Mouse (Mus musculus) lung, postnatal 0 days (tissue): ENCODE measurements around the gene Elmo1. TPM values are rescaled to one million over a fixed set of nuclear protein-coding genes. Genes with fewer than 3 reads are reported as not detected.

Experiments used
- ATAC-seq: fragments of 200-750 bp; cut with Nextera tagmentation; 2 replicates; pipeline ENCODE4 v1.8.0; 2017; ENCODE audit warnings: moderate library complexity
- DNase-seq: peaks from one replicate; pipeline ENCODE4 v3.0.0-alpha.2; 2016; ENCODE audit warnings: low spot score
- H3K27ac ChIP-seq: fragments of 300-500 bp; sonication (generic); 2 replicates; pipeline ENCODE4 v1.5.1; 2014; ENCODE audit warnings: antibody characterized with exemption, mild to moderate bottlenecking, low read length, mixed read lengths
- H3K27me3 ChIP-seq: fragments of 300-500 bp; sonication (generic); replicated peaks from 2 replicates; pipeline ENCODE4 v1.6.1; 2014; ENCODE audit warnings: low read length, mixed read lengths; ENCODE audit not compliant: insufficient read depth
- H3K36me3 ChIP-seq: fragments of 300-500 bp; sonication (generic); 2 replicates; pipeline ENCODE4 v1.6.1; 2014; ENCODE audit warnings: low read length, mixed read lengths; ENCODE audit not compliant: insufficient read depth
- H3K4me1 ChIP-seq: fragments of 300-500 bp; sonication (generic); 2 replicates; pipeline ENCODE4 v1.6.1; 2014; ENCODE audit warnings: antibody characterized with exemption, low read depth, low read length, mixed read lengths; ENCODE audit not compliant: insufficient read depth
- H3K4me2 ChIP-seq: fragments of 300-500 bp; sonication (generic); replicated peaks from 2 replicates; pipeline ENCODE4 v1.6.1; 2014; ENCODE audit warnings: low read depth, mild to moderate bottlenecking, low read length, moderate library complexity, mixed read lengths
- H3K4me3 ChIP-seq: fragments of 300-500 bp; sonication (generic); 2 replicates; pipeline ENCODE4 v1.5.1; 2014; ENCODE audit warnings: low read depth, low read length
- H3K9ac ChIP-seq: fragments of 300-500 bp; sonication (generic); replicated peaks from 2 replicates; pipeline ENCODE4 v1.6.1; 2014; ENCODE audit warnings: low read depth, mild to moderate bottlenecking
- H3K9me3 ChIP-seq: fragments of 300-500 bp; sonication (generic); 2 replicates; pipeline ENCODE4 v1.6.1; 2016; ENCODE audit warnings: low read length, mixed read lengths
- CTCF ChIP-seq: IDR thresholded peaks from 2 replicates; pipeline ENCODE4 v1.5.1; 2016; ENCODE audit warnings: antibody characterized with exemption, mild to moderate bottlenecking
- EP300 ChIP-seq: IDR thresholded peaks from 2 replicates; pipeline ENCODE4 v1.6.1; 2016; ENCODE audit warnings: antibody characterized with exemption, mild to moderate bottlenecking, control low read depth
- WGBS: fragments of 180-500 bp; shearing (Covaris S2); extraction: QIAGEN DNeasy Blood & Tissue Kit; methylation state at CpG from one replicate; pipeline ENCODE4 v1.1.7; 2014; 5-methylcytosine and 5-hydroxymethylcytosine counted together
- polyA plus RNA-seq: library from polyadenylated mRNA; unstranded; fragments of >200 nt; fragmentation: Nextera tagmentation; extraction: Ambion mirVana; gene quantifications from 2 replicates; pipeline ENCODE4 v1.2.1, GENCODE M21; 2015

The Elmo1 gene
- polyA plus RNA-seq, 1 experiment from 2014 or later, result 20.8 TPM

DNA sequence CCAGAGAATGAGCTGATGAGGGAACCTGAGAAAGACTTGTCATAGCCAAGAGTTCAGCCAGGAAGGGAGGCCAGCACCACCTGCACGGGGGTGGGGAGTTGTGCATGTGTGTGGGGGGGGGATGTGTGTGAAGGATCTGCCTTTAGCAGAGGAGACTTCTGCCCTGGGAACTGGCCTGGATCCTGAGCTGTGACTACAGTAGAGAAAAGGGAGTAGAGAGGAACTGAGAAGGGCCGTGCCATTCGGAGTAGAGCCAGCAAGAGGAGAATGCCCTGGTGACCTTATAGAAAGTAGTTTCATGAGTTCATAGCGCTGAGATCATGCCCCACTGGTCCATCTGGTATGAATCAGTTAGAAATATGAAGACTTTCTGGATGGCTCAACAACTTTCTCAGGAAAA lies 215.2 kb downstream of the Elmo1 start:
- H3K9me3 ChIP-seq, result no peaks in the 10 kb centered on the region
- no peak overlapping the region for H3K4me2 ChIP-seq
- ATAC-seq (no peak), DNase-seq (no peak)
- no peaks in the 10 kb centered on the region for H3K4me1 ChIP-seq
- H3K9ac ChIP-seq, result no peak overlapping the region
- no peaks in the 10 kb centered on the region for H3K27me3 ChIP-seq
- 83% methylated on average over 4 of the region's 4 CpGs for WGBS
- H3K27ac ChIP-seq, result no peak overlapping the region
- H3K36me3 ChIP-seq, result 0 out of 2 replicates have a peak, but pooled peaks cover 4% of the 10 kb centered on the region
- H3K4me3 ChIP-seq, result no peak overlapping the region
- TF ChIP-seq CTCF (no peak), EP300 (no peak)

GRCm38 (mm10) chr13:20306180-20307177 lies 216.1 kb downstream of the Elmo1 start:
- WGBS, result 72% methylated on average over 5 of the region's 5 CpGs
- H3K9me3 ChIP-seq, result no peaks in the 10 kb centered on the region
- no peak overlapping the region for H3K27ac ChIP-seq
- no peak overlapping the region for H3K9ac ChIP-seq
- H3K4me2 ChIP-seq, result no peak overlapping the region
- H3K27me3 ChIP-seq, result no peaks in the 10 kb centered on the region
- ATAC-seq, result peak; percentile 38
- no peak for TF ChIP-seq EP300
- TF ChIP-seq CTCF, result no peak
- H3K4me1 ChIP-seq, result no peaks in the 10 kb centered on the region
- 0 out of 2 replicates have a peak, but pooled peaks cover 4% of the 10 kb centered on the region for H3K36me3 ChIP-seq
- DNase-seq, result no peak
- no peak overlapping the region for H3K4me3 ChIP-seq

DNA sequence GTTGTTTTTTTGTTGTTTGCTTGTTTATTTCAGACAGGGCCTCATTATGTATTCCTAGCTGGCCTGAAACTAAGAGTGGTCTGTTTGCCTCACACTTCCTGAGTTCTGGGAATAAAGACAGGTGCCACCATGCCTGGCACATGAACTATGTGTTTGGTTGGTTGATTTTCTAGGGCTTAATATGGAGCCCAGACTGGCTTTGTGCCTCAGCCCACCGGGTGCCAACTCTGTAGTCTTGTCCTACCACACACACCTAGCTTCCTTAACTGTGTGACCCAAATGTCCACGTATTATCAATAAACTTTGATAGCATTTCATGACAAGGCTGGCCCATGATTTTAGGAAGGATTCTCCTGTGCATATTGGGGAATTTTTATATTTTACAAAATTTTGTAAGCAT lies 217.0 kb downstream of the Elmo1 start:
- no peak for DNase-seq
- Histone ChIP-seq H3K27me3 (no peaks in the 10 kb centered on the region), H3K9ac (no peak overlapping the region), H3K4me3 (no peak overlapping the region), H3K4me1 (no peaks in the 10 kb centered on the region), H3K36me3 (no peaks in the 10 kb centered on the region), H3K9me3 (no peaks in the 10 kb centered on the region), H3K27ac (no peak overlapping the region), H3K4me2 (no peak overlapping the region)
- WGBS, result 83% methylated on average over 2 of the region's 2 CpGs
- no peak for ATAC-seq
- no peak for TF ChIP-seq CTCF
- no peak for TF ChIP-seq EP300

DNA sequence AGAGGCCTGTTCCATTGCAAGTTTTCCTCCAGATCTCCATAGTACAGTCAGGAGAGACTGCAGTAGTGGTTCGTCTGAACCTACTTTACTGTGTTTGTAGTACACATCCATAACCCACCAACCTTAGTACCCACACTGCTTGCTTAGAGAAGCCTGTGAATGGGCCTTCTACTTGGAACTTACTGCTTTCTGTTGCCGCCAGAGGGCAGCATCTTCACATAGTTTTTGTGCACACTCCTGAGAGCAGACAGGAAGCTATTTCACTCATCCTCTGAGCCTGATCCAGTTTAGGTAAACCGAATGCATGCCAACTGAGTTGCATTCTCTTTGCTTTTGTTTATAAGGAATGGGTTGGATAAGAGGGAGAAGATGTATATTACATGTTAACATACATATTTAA lies 221.2 kb downstream of the Elmo1 start:
- no peaks in the 10 kb centered on the region for H3K36me3 ChIP-seq
- no peak overlapping the region for H3K27ac ChIP-seq
- DNase-seq (peak; percentile 84), ATAC-seq (peak; percentile 59)
- TF ChIP-seq EP300, result no peak
- peak; percentile 93 for TF ChIP-seq CTCF
- no peaks in the 10 kb centered on the region for H3K9me3 ChIP-seq
- no peak overlapping the region for H3K9ac ChIP-seq
- H3K27me3 ChIP-seq, result no peaks in the 10 kb centered on the region
- whole genome bisulfite sequencing, result 12% methylated on average over 3 of the region's 3 CpGs
- no peak overlapping the region for H3K4me3 ChIP-seq
- no peak overlapping the region for H3K4me2 ChIP-seq
- no peaks in the 10 kb centered on the region for H3K4me1 ChIP-seq

- ATAC-seq, result no peak
- 85% methylated on average over 6 of the region's 6 CpGs for WGBS
Measured at GRCm38 (mm10) chr13:20313345-20313744, 222.9 kb downstream of the Elmo1 start.

DNA sequence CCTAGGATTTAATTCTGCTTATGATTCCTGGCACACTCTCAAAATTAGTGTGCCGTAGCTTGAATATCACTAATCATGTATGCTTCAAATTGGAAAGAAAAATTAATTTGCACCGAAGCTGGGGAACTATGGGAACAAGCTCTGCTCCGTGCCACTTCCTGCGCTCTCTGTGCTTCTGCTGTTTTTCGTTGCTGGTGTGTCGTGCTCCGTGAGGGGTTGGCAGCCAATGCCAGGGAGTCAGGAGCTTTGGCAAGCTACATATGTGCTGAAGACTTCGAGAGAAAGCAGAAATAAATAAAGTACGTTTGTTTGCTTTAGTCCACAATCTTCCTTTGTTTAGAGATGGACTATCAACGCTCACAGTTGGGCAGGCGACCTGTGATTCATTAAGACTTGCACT lies 225.7 kb downstream of the Elmo1 start:
- Histone ChIP-seq H3K4me3 (no peak overlapping the region), H3K36me3 (no peaks in the 10 kb centered on the region), H3K9me3 (no peaks in the 10 kb centered on the region), H3K4me1 (no peaks in the 10 kb centered on the region; the same call in 1 of the 2 replicates), H3K27me3 (no peaks in the 10 kb centered on the region), H3K27ac (no peak overlapping the region), H3K9ac (no peak overlapping the region), H3K4me2 (no peak overlapping the region)
- ATAC-seq (no peak), DNase-seq (no peak)
- TF ChIP-seq EP300 (no peak), CTCF (no peak)
- WGBS, result 65% methylated on average over 11 of the region's 11 CpGs

More at GRCm38 (mm10) chr13:20313345-20313744, 222.9 kb downstream of the Elmo1 start:
- no peak overlapping the region for H3K27ac ChIP-seq
- no peak overlapping the region for H3K9ac ChIP-seq
- no peaks in the 10 kb centered on the region for H3K9me3 ChIP-seq
- no peaks in the 10 kb centered on the region for H3K36me3 ChIP-seq
- TF ChIP-seq EP300, result no peak
- no peak for TF ChIP-seq CTCF
- no peak overlapping the region for H3K4me3 ChIP-seq
- no peak overlapping the region for H3K4me2 ChIP-seq
- no peak for DNase-seq
- no peaks in the 10 kb centered on the region for H3K4me1 ChIP-seq
- no peaks in the 10 kb centered on the region for H3K27me3 ChIP-seq
